Mouse (Mus musculus) urinary bladder, adult 2 months (tissue): Measurements from ENCODE around the gene Lcat. TPM values are rescaled to one million over a fixed set of nuclear protein-coding genes. Genes with fewer than 3 reads are reported as not detected.
A peak's percentile ranks its signal among the peaks of the same experiment; 100 is the strongest.
"Not testable (repeated sequence)": the region's sequence is repeated elsewhere in the genome, so short reads cannot be mapped to it uniquely, and the experiment has no call there.

Experiments
- DNase-seq: peaks from one replicate; pipeline ENCODE4 v3.0.0; 2022; ENCODE audit warnings: low spot score
- polyA plus RNA-seq: library from polyadenylated mRNA; depleted of rRNA; stranded (reverse); fragments of >200 nt; gene quantifications from 2 replicates; pipeline ENCODE4 v1.2.3, GENCODE M21; 2012; rRNA removed

The Lcat gene
- 3.7 and 5.2 TPM in 2 replicates for polyA plus RNA-seq

- no peak for DNase-seq
Measured at GRCm38 (mm10) chr8:105943321-105943739, at the start of gene Lcat. Gene Lcat (minus strand): TSS chr8:105943382.

DNA sequence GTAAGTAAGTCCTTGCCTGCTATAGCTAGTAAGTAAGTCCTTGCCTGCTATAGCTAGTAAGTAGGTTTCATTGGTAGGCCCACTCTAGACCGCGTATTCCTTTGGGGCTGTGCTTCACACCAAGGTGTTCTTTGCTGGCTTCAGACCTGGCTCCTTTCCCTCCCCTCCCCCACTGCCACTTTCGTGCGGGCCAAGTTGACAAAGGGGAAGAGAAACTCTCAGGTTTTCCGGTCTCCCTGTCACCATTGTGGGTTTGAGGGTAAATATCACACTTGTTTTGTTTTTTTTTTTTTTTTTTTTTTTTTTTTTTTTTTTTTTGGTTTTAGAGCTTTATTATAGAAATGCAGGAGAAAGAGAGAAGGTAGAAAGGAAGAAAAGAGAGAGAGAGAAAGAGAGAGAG lies 49.3 kb upstream of the Lcat start:
- DNase-seq, result no peak

GRCm38 (mm10) chr8:105991546-105991945 lies 48.4 kb upstream of the Lcat start:
- no peak for DNase-seq

DNA sequence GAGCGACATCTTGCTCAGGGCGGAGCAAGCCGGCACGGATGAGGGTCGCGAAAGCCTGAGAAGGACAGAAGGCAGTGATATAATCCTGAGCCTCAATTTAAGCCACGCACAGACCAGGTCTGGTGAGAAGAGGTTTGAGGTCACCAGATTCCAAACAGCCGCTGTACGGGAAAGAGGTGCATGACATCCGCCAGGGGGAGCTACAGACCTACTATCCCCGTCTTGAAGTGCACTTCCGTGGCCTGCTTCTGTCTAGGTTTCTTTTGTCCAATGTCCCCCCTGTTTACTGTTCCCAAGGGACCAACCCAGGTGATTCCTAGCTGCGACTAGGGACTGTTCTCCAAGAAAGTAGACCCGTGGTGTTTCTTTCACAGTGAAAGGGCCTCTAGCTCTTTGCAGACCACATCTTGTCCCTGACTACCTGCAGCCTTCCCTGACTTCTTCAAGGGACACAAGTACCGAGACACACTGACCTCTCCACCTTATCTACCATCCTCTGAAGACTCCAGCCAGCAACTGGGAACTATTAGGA lies 47.7 kb upstream of the Lcat start, which contains the start of gene Dus2:
Gene Dus2, plus strand, starts transcription at position 482 of the 532 bp plus-strand sequence.
- peak; percentile 63 for DNase-seq

DNA sequence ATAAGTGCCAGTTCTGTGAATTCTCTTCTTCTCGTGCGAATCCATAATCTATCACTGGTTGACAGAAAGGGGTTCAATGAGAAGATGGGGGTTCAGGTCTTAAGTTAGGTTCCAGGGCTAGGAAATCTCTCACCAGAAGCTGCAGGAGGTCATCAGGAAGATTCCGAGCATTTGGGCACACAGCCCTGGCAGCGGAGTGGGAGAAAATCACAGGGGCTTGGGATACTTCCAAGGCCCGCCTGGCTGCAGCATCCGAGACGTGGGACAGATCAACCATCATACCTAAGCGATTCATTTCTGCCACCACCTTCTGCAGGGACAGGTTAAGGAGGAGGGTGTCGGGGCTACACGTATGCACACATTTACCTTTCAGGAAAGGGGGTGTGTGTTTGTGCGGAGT lies 45.4 kb upstream of the Lcat start:
- DNase-seq, result no peak

- DNase-seq, result not testable (repeated sequence)
Measured at GRCm38 (mm10) chr8:105983406-105983805, 40.2 kb upstream of the Lcat start.

GRCm38 (mm10) chr8:105981146-105981545 lies 38.0 kb upstream of the Lcat start:
- no peak for DNase-seq

DNA sequence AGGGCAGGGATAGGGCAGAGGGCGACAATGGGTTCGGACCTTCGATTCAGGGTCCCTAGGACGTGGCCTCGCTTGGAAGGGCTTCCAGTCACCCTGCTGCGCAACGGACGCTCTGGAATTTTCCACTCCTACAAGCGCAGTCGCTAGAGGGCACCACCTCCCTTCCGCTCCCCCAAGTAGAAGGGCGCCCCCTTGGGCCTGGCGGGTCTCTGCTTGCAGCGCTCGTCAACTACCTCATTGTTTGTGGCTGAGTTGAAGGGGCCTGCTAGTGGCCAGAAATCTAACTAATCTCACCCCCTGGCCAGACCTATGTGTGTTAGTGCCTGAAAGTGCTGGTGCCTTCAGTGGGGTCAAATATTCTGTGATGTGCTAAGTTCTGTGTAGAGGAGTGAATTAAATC lies 36.1 kb upstream of the Lcat start, which contains the start of gene Dpep3:
Gene Dpep3, minus strand, starts transcription at position 105 of the 400 bp plus-strand sequence.
- no peak for DNase-seq

- no peak for DNase-seq
Measured at GRCm38 (mm10) chr8:105975363-105975762, 32.2 kb upstream of the Lcat start.

DNA sequence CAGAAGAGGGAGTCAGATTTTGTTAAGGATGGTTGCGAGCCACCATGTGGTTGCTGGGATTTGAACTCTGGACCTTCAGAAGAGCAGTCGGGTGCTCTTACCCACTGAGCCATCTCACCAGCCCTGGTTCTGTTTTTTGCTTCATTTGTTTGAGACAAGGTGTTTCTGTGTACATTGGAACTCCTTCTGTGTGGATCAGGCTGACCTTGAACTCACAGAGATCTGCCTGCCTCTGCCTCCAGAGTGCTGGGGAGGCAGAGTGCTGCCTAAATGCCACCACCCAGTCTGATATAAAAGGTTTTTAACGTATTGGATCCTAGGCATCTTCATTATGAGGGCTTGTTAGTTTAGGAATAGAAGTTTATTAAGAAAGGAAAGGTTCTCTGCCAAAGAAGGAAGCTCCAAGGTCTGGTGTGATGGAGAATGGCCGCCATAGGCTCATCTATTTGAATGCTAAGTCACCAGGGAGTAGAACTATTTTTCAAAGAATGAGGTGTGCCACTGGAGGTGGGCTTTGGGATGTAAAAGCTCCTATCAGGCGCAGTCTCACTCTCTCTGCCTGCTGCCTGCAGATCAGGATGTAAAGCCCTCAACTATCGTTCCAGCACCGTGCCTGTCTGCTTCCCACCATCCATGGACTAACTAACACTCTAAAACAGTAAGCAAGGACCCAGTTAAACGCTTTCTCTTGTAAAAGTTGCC lies 28.0 kb upstream of the Lcat start:
- no peak for DNase-seq

- no peak for DNase-seq
Measured at GRCm38 (mm10) chr8:105969367-105969766, 26.2 kb upstream of the Lcat start.

DNA sequence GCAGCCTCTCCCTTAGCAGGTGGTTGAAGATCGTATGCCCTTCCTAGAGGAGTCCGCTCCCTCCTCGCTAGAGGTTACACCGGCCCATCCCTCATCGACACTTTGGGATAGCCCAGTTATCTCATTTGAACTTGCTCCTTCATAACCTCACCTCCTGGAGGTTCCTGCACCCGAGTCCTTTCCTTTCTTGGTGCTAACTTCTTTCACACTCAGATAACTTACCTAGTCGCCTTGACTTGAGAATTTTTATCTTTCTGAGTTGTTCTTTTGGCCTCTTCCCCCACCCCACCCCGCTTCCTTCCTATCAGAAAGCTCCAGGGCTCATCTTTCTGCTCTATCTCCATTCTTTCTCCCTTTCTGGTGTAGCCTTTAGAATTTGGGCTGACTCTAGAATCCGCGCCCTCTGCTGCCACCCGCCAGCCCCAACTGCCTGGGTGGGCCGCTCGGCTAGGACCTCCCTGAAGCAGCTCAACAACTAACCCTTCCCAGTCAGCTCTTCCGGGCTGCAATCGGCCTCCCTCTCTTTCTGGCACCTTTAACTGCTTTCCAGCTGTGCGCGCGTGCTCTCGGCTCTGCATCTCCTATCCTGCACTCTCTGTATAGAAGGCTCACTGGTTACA lies 23.6 kb upstream of the Lcat start:
- DNase-seq, result no peak

GRCm38 (mm10) chr8:105965905-105966341 lies 22.7 kb upstream of the Lcat start, which contains the start of gene Slc12a4:
Gene Slc12a4 (minus strand): TSS chr8:105966097.
- DNase-seq, result peak; percentile 71

DNA sequence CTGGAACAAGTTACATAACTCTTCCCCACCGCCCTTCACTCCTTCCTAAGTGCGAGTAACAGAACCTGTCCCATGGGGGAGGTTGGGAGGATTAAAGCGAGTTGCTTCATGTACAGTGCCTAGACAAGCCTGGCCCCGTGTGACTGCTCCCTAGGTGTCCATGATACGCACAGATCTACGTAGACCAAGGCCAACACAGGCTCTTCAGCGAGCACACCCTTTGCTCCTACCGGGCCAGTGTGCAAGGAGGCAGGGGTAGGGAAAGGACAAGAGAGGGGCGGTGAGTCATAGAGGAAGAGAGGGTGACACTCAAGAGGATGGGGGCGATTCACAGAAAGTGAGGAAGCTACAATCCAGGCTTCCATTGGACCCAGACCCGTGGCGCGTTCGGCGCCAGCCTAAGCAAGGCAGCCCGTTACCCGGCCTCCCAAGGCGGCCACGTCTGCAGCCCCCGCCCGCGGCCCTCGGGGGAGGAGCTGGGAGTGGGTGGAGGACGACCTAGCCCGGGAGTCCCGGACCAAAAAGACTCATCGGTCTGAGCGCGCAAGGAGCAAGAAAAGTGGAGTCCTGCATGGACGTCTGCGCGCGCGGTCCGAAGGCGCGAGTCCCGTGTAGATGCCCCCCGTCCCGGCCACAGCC lies 22.2 kb upstream of the Lcat start:
- no peak for DNase-seq

DNA sequence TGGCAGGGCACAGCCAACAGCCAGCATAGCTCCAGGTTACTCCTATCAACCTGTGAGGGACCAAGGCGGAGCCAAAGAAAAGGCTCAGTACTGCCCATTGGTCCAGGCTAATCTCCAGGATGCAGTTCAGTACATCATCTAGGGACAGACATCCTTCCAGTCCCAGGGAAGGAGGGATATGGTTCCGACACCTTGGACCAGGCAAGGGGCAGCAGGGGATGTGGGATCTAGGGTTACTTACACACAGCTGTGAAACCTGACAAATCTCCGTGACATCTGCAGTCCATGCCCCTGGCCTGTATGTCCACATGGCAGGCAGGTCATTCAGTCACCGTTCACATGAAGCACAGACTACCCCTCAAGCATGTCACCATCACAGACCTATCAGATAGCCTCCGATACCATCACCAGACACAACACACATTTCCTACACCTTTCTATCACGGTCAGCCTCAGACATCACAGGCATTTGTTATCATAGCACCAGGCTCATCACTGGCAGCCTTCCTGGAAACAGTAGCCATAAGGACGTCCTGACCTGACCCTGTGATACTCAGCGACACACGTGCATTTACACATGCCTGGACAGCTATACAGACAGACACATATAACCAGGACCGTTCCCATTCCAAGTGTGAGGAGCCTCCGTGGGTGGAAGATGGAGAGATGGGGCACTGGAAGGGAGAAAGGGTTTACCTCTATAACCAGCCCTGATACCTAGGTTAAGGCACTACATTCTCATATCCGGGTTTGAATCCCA lies 21.5 kb upstream of the Lcat start:
- DNase-seq, result no peak

GRCm38 (mm10) chr8:105961536-105961935 lies 18.4 kb upstream of the Lcat start:
- no peak for DNase-seq

GRCm38 (mm10) chr8:105961101-105961500 lies 17.9 kb upstream of the Lcat start:
- no peak for DNase-seq

DNA sequence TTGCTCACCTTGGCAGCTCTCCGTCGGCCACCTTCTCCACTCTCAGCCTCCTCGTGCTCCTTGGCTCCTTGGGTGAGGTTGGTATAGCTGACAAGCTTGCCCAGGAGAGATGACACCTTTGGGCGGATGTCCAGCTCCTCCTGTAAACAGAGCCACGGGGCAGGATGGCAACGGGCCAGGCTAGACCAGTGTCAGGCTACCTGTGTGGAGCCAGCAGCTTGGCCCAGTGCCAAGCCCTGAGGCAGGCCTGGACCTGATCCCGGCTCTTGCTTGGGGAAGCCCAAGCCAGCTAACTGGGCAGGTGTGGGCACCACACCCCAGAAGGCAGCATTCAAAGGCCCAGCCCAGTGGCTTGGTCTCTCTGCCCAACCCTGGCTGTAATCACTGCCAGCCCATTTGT lies 16.2 kb upstream of the Lcat start:
- peak; percentile 83 for DNase-seq

GRCm38 (mm10) chr8:105957813-105958212 lies 14.6 kb upstream of the Lcat start:
- DNase-seq, result no peak

- DNase-seq, result no peak
Measured at GRCm38 (mm10) chr8:105956556-105956955, 13.4 kb upstream of the Lcat start.

- no peak for DNase-seq
Measured at GRCm38 (mm10) chr8:105951057-105951659, 8.0 kb upstream of the Lcat start.
